Mouse (Mus musculus): ENCODE data around the gene Pold1. TPM values are rescaled to one million over a fixed set of nuclear protein-coding genes. Genes with fewer than 3 reads are reported as not detected.

The Pold1 gene
- total RNA-seq, 2 experiments from 2014 or later, result 39.6 to 62.9 TPM

GRCm38 (mm10) chr7:44549621-44550408 lies 1.2 kb upstream of the Pold1 start:
- no peak for ATAC-seq (replicated peaks; ENCODE audit: low FRiP score, poor library complexity, severe bottlenecking)

GRCm38 (mm10) chr7:44547725-44548124 lies 924 bp downstream of the Pold1 start:
- no peak for ATAC-seq (replicated peaks; ENCODE audit: low FRiP score, poor library complexity, severe bottlenecking)

GRCm38 (mm10) chr7:44547041-44547440 lies 1.6 kb downstream of the Pold1 start:
- ATAC-seq (replicated peaks; ENCODE audit: low FRiP score, poor library complexity, severe bottlenecking), result no peak

- ATAC-seq (replicated peaks; ENCODE audit: low FRiP score, poor library complexity, severe bottlenecking), result no peak
Measured at GRCm38 (mm10) chr7:44546274-44546673, 2.4 kb downstream of the Pold1 start.

GRCm38 (mm10) chr7:44543071-44543470 lies 5.6 kb downstream of the Pold1 start:
- ATAC-seq (replicated peaks; ENCODE audit: low FRiP score, poor library complexity, severe bottlenecking), result no peak

- ATAC-seq (replicated peaks; ENCODE audit: low FRiP score, poor library complexity, severe bottlenecking), result no peak
Measured at GRCm38 (mm10) chr7:44542555-44542954, 6.1 kb downstream of the Pold1 start.

- no peak for ATAC-seq (replicated peaks; ENCODE audit: low FRiP score, poor library complexity, severe bottlenecking)
Measured at GRCm38 (mm10) chr7:44538756-44539624, 9.7 kb downstream of the Pold1 start.

- ATAC-seq (replicated peaks; ENCODE audit: low FRiP score, poor library complexity, severe bottlenecking), result no peak
Measured at GRCm38 (mm10) chr7:44537496-44537895, 11.2 kb downstream of the Pold1 start.

GRCm38 (mm10) chr7:44537009-44537408 lies 11.6 kb downstream of the Pold1 start:
- no peak for ATAC-seq (replicated peaks; ENCODE audit: low FRiP score, poor library complexity, severe bottlenecking)

GRCm38 (mm10) chr7:44536590-44536968 lies 12.1 kb downstream of the Pold1 start:
- ATAC-seq (replicated peaks; ENCODE audit: low FRiP score, poor library complexity, severe bottlenecking), result no peak

GRCm38 (mm10) chr7:44535657-44536589 lies 12.7 kb downstream of the Pold1 start:
- ATAC-seq (replicated peaks; ENCODE audit: low FRiP score, poor library complexity, severe bottlenecking), result no peak

GRCm38 (mm10) chr7:44534656-44535441 lies 13.8 kb downstream of the Pold1 start:
- no peak for ATAC-seq (replicated peaks; ENCODE audit: low FRiP score, poor library complexity, severe bottlenecking)

GRCm38 (mm10) chr7:44534242-44534641 lies 14.4 kb downstream of the Pold1 start:
- no peak for ATAC-seq (replicated peaks; ENCODE audit: low FRiP score, poor library complexity, severe bottlenecking)

- ATAC-seq (replicated peaks; ENCODE audit: low FRiP score, poor library complexity, severe bottlenecking), result no peak
Measured at GRCm38 (mm10) chr7:44533746-44534045, 15.0 kb downstream of the Pold1 start.

- ATAC-seq (replicated peaks; ENCODE audit: low FRiP score, poor library complexity, severe bottlenecking), result no peak
Measured at GRCm38 (mm10) chr7:44532918-44533745, 15.5 kb downstream of the Pold1 start.

- ATAC-seq (replicated peaks; ENCODE audit: low FRiP score, poor library complexity, severe bottlenecking), result 0 out of 2 replicates have a peak, but pooled peaks have one; percentile 10
Measured at GRCm38 (mm10) chr7:44531946-44532732, 16.5 kb downstream of the Pold1 start, which contains the start of gene Spib. TSS of gene Spib (minus strand) at chr7:44532071.

- no peak for ATAC-seq (replicated peaks; ENCODE audit: low FRiP score, poor library complexity, severe bottlenecking)
Measured at GRCm38 (mm10) chr7:44531207-44531606, 17.4 kb downstream of the Pold1 start.

GRCm38 (mm10) chr7:44530507-44530906 lies 18.1 kb downstream of the Pold1 start:
- ATAC-seq (replicated peaks; ENCODE audit: low FRiP score, poor library complexity, severe bottlenecking), result no peak
